ENCODE assay signal across 18 mouse cellular contexts in genomic region chr2:71209041-71209755, GRCm38 (mm10).
"Had no signal": no experiment of that assay in that cellular context is flagged by ENCODE, and none has a peak within 500 bp of the region (broad histone marks: within the 10 kb centered on the region; RNA-seq: fewer than 3 reads in every experiment).

No protein-coding gene starts in this region.

- ATAC-seq: midbrain, embryonic 13.5 days had no signal

- H3K4me3 ChIP-seq: kidney, embryonic 15.5 days; limb, embryonic 10.5 days; limb, embryonic 13.5 days; liver, embryonic 13.5 days; midbrain, embryonic 10.5 days; midbrain, embryonic 13.5 days; stomach, embryonic 15.5 days had no signal

- H3K27ac ChIP-seq: kidney, embryonic 15.5 days; limb, embryonic 10.5 days; limb, embryonic 13.5 days; liver, embryonic 13.5 days; midbrain, embryonic 10.5 days; midbrain, embryonic 13.5 days; stomach, embryonic 15.5 days had no signal

- DNase-seq: kidney, adult 11 months; kidney, adult 8-10 months; kidney, postnatal 10 days; kidney, postnatal 36 days; liver; liver, embryonic 13.5 days; lung, adult 2 months; lung, postnatal 14 days; right cerebral cortex, adult 18-20 months; right cerebral cortex, postnatal 14 days; spleen, adult 18-20 months; thymus, postnatal 25 days had no signal

- H3K4me1 ChIP-seq: stomach, embryonic 15.5 days had no signal

- H3K36me3 ChIP-seq: liver, embryonic 13.5 days; midbrain, embryonic 13.5 days; stomach, embryonic 15.5 days had no signal

- H3K27me3 ChIP-seq: limb, embryonic 13.5 days; liver, embryonic 13.5 days; midbrain, embryonic 13.5 days; stomach, embryonic 15.5 days had no signal

- H3K4me2 ChIP-seq: kidney, embryonic 15.5 days; limb, embryonic 13.5 days; liver, embryonic 13.5 days; midbrain, embryonic 13.5 days; stomach, embryonic 15.5 days had no signal

- H3K9ac ChIP-seq: kidney, embryonic 15.5 days; limb, embryonic 13.5 days; liver, embryonic 13.5 days; midbrain, embryonic 13.5 days; stomach, embryonic 15.5 days had no signal

- H3K9me3 ChIP-seq: kidney, embryonic 15.5 days; limb, embryonic 10.5 days; limb, embryonic 13.5 days; liver, embryonic 13.5 days; midbrain, embryonic 10.5 days; midbrain, embryonic 13.5 days; stomach, embryonic 15.5 days had no signal
